Mouse (Mus musculus): ENCODE results near the gene Pgap2. TPM values are rescaled to one million over a fixed set of nuclear protein-coding genes. Genes with fewer than 3 reads are reported as not detected.

Pgap2 gene
- total and polyA plus RNA-seq, 3 experiments, result 18.3 to 38.5 (median 23.7) TPM

DNA sequence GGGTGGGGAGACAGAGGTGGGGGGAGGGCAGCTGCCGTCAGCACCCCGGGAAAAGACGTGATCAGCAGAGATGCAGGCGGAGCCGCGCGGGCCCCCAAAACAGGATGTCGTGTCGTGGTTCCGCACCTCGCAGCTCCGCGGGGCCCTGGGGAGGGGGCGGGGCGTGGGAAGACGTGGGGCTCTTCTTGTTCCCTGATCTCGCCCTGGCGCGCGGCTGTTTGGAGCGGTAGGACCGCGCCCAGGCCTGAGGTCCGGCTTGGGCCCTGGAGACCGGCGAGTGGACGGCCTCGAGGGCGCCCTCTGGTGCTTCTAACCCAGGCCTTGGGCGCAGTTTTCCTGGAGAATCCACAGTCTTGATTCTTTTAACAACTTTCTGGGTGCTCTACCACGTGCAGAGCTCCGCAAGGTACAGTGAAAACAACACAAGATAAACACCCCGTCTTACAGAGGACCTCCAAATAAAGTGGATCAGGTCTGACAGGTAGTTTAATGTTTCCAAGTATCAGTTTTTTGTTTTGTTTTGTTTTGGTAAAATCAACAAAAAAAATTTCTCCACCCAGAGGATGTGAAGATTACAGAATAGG is 40.7 kb downstream of the Pgap2 start:
- Histone ChIP-seq H3K4me1 (ENCODE audit: control insufficient read depth in 1 of 2, insufficient read depth in 2 of 2) (peaks cover 23 to 33% of the 10 kb centered on the region in 2 experiments), H3K27me3 (replicated peaks) (no peaks in the 10 kb centered on the region), H3K79me2 (replicated peaks; ENCODE audit: control insufficient read depth, extremely low read depth, insufficient read depth, poor library complexity, severe bottlenecking) (peaks cover 34% of the 10 kb centered on the region), H3K4me2 (ENCODE audit: insufficient read depth, low read depth, poor library complexity, severe bottlenecking) (peak overlapping the region; percentile 81), H3K27ac (ENCODE audit: insufficient read depth, low read depth) (peak overlapping the region; percentile 92), H3K9ac (ENCODE audit: insufficient read depth, low read depth) (peak overlapping the region; percentile 79), H3K9me3 (replicated peaks; ENCODE audit: low read length) (no peaks in the 10 kb centered on the region), H3K4me3 (replicated peaks in 1 of 3; ENCODE audit: low read depth in 2 of 3, low read length in 2 of 3, poor library complexity in 1 of 3) (peak overlapping the region; percentile 65 to 73 (median 66)), H3K36me3 (replicated peaks in 1 of 2; ENCODE audit: control insufficient read depth in 1 of 2, insufficient read depth in 1 of 2, low read length in 1 of 2) (no peaks in the 10 kb centered on the region)
- no peak for DNase-seq (ENCODE audit: extremely low read depth)
- TF ChIP-seq BHLHE40 (IDR thresholded peaks at IDR 0.05; ENCODE audit: low read depth, low read length) (no peak; the same call in 1 of the 2 replicates), KAT2A (IDR thresholded peaks at IDR 0.05; ENCODE audit: insufficient replicate concordance, low read length) (0 out of 2 replicates have a peak, but pooled peaks have one; percentile 30), RCOR1 (conservative IDR thresholded peaks at IDR 0.05; ENCODE audit: low read depth, low read length) (0 out of 2 replicates have a peak, but pooled peaks have one; percentile 66), HCFC1 (IDR thresholded peaks at IDR 0.05; ENCODE audit: low read depth, low read length) (peak; percentile 30; the same call in 1 of the 2 replicates), MAX (IDR thresholded peaks at IDR 0.05; ENCODE audit: low read length) (peak; percentile 74; the same call in 1 of the 2 replicates), ELF1 (IDR thresholded peaks at IDR 0.05; ENCODE audit: low read depth, low read length) (peak; percentile 56; the same call in 1 of the 2 replicates), SMC3 (IDR thresholded peaks at IDR 0.05; ENCODE audit: low read depth, low read length) (peak; percentile 81), MAZ (IDR thresholded peaks at IDR 0.05; ENCODE audit: low read depth, low read length) (no peak; the same call in 1 of the 2 replicates), MYC (IDR thresholded peaks at IDR 0.05; ENCODE audit: low read depth, low read length) (peak; percentile 72), UBTF (IDR thresholded peaks at IDR 0.05; ENCODE audit: low read depth, low read length) (0 out of 2 replicates have a peak, but pooled peaks have one; percentile 60), POLR2A (IDR thresholded peaks at IDR 0.05; ENCODE audit: low read depth, low read length) (peak; percentile 36; the same call in 1 of the 2 replicates), MAFK (IDR thresholded peaks at IDR 0.05; ENCODE audit: insufficient replicate concordance, low read length) (no peak), CHD2 (IDR thresholded peaks at IDR 0.05; ENCODE audit: low read length) (peak; percentile 54; the same call in 1 of the 2 replicates), RAD21 (IDR thresholded peaks at IDR 0.05; ENCODE audit: low read depth, low read length) (peak; percentile 45), ZMIZ1 (IDR thresholded peaks at IDR 0.05; ENCODE audit: low read depth, low read length) (peak; percentile 58), SIN3A (IDR thresholded peaks at IDR 0.05; ENCODE audit: low read length) (peak; percentile 49; the same call in 1 of the 2 replicates), TCF12 (IDR thresholded peaks at IDR 0.05; ENCODE audit: low read depth, low read length) (peak; percentile 19; the same call in 1 of the 2 replicates), MXI1 (IDR thresholded peaks at IDR 0.05; ENCODE audit: low read depth, low read length) (peak; percentile 77; the same call in 1 of the 2 replicates), E2F4 (IDR thresholded peaks at IDR 0.05; ENCODE audit: insufficient replicate concordance, low read depth, low read length) (no peak), MEF2A (IDR thresholded peaks at IDR 0.05; ENCODE audit: borderline replicate concordance, low read depth, low read length) (no peak), CTCF (conservative IDR thresholded peaks at IDR 0.05 in 1 of 2, IDR thresholded peaks at IDR 0.05 in 1 of 2; ENCODE audit: low read depth in 2 of 2, low read length in 2 of 2) (peak in 1 of 2 experiments; percentile 79; a peak in 2 of 4 replicates), ETS1 (conservative IDR thresholded peaks at IDR 0.05; ENCODE audit: low read depth, low read length) (peak; percentile 68; the same call in 1 of the 2 replicates), IRF4 (IDR thresholded peaks at IDR 0.05; ENCODE audit: low read depth, low read length) (peak; percentile 48; the same call in 1 of the 2 replicates)
- in situ Hi-C loops (cut with MboI; ENCODE audit: low pct_ligation_motif_present, low pct_unique_long_range_greater_than_20kb, low sequenced_read_pairs) (loop anchor here (25.0 kb wide), 1 partner anchor 588 kb away; the partner anchor contains the start of gene Clpb), dilution Hi-C loops (cut with MboI; ENCODE audit: extremely low pct_ligation_motif_present, extremely low pct_unique_long_range_greater_than_20kb, low sequenced_read_pairs) (no loop called here)
